Mouse (Mus musculus): ENCODE results near the gene Ppp1r7. TPM values are rescaled to one million over a fixed set of nuclear protein-coding genes. Genes with fewer than 3 reads are reported as not detected.

The Ppp1r7 gene
- polyA plus RNA-seq, 1 experiment from 2014 or later = 57.8 TPM

- Histone ChIP-seq H3K4me2 (ENCODE audit: low read length) (no peak overlapping the region), H3K9me3 (ENCODE audit: control insufficient read depth, low read length) (no peaks in the 10 kb centered on the region), H3K4me1 (replicated peaks; ENCODE audit: control insufficient read depth, insufficient read depth, low read length) (no peaks in the 10 kb centered on the region), H3K4me3 (ENCODE audit: low read depth, low read length) (no peak overlapping the region), H3K27me3 (replicated peaks; ENCODE audit: control insufficient read depth, insufficient read depth, low read length) (no peaks in the 10 kb centered on the region), H3K9ac (ENCODE audit: low read length) (no peak overlapping the region), H3K36me3 (ENCODE audit: control insufficient read depth, insufficient read depth, low read length) (no peaks in the 10 kb centered on the region), H3K27ac (ENCODE audit: low read depth) (no peak overlapping the region)
- WGBS = 44% methylated on average over 2 of the region's 2 CpGs
- no peak for DNase-seq (ENCODE audit: low spot score)
- peak; percentile 58; the same call in 1 of the 2 replicates for ATAC-seq (replicated peaks; ENCODE audit: low FRiP score, low TSS enrichment, low read depth)
Measured at GRCm38 (mm10) chr1:93387198-93387597, 44.5 kb downstream of the Ppp1r7 start.

- no peaks in the 10 kb centered on the region for H3K9me3 ChIP-seq (ENCODE audit: control insufficient read depth, low read length)
- H3K9ac ChIP-seq (ENCODE audit: low read length) = no peak overlapping the region
- ATAC-seq (replicated peaks; ENCODE audit: low FRiP score, low TSS enrichment, low read depth) (no peak), DNase-seq (ENCODE audit: low spot score) (no peak)
- no peak overlapping the region for H3K27ac ChIP-seq (ENCODE audit: low read depth)
- 77% methylated on average over 2 of the region's 2 CpGs for WGBS
- H3K27me3 ChIP-seq (replicated peaks; ENCODE audit: control insufficient read depth, insufficient read depth, low read length) = no peaks in the 10 kb centered on the region
- no peak overlapping the region for H3K4me2 ChIP-seq (ENCODE audit: low read length)
- no peaks in the 10 kb centered on the region for H3K36me3 ChIP-seq (ENCODE audit: control insufficient read depth, insufficient read depth, low read length)
- no peaks in the 10 kb centered on the region for H3K4me1 ChIP-seq (replicated peaks; ENCODE audit: control insufficient read depth, insufficient read depth, low read length)
- H3K4me3 ChIP-seq (ENCODE audit: low read depth, low read length) = no peak overlapping the region
Measured at GRCm38 (mm10) chr1:93388906-93389305, 46.3 kb downstream of the Ppp1r7 start.

GRCm38 (mm10) chr1:93401191-93402052, 58.8 kb downstream of the Ppp1r7 start:
- Histone ChIP-seq H3K36me3 (ENCODE audit: control insufficient read depth, insufficient read depth, low read length) (peaks cover 14% of the 10 kb centered on the region), H3K9ac (ENCODE audit: low read length) (peak overlapping the region; percentile 23; the same call in 1 of the 2 replicates), H3K4me3 (ENCODE audit: low read depth, low read length) (peak overlapping the region; percentile 24), H3K9me3 (ENCODE audit: control insufficient read depth, low read length) (no peaks in the 10 kb centered on the region), H3K27ac (ENCODE audit: low read depth) (no peak overlapping the region), H3K4me1 (replicated peaks; ENCODE audit: control insufficient read depth, insufficient read depth, low read length) (0 out of 2 replicates have a peak, but pooled peaks cover 4% of the 10 kb centered on the region), H3K4me2 (ENCODE audit: low read length) (peak overlapping the region; percentile 52), H3K27me3 (replicated peaks; ENCODE audit: control insufficient read depth, insufficient read depth, low read length) (no peaks in the 10 kb centered on the region)
- DNase-seq (ENCODE audit: low spot score) (peak; percentile 54), ATAC-seq (replicated peaks; ENCODE audit: low FRiP score, low TSS enrichment, low read depth) (peak; percentile 41; the same call in 1 of the 2 replicates)
- WGBS = 17% methylated on average over 37 of the region's 38 CpGs

- no peak overlapping the region for H3K4me3 ChIP-seq (ENCODE audit: low read depth, low read length)
- H3K9ac ChIP-seq (ENCODE audit: low read length) = no peak overlapping the region
- WGBS = 74% methylated on average over 4 of the region's 4 CpGs
- no peak for DNase-seq (ENCODE audit: low spot score)
- no peak overlapping the region for H3K4me2 ChIP-seq (ENCODE audit: low read length)
- peaks cover 34% of the 10 kb centered on the region for H3K36me3 ChIP-seq (ENCODE audit: control insufficient read depth, insufficient read depth, low read length)
- H3K9me3 ChIP-seq (ENCODE audit: control insufficient read depth, low read length) = no peaks in the 10 kb centered on the region
- no peaks in the 10 kb centered on the region for H3K27me3 ChIP-seq (replicated peaks; ENCODE audit: control insufficient read depth, insufficient read depth, low read length)
- 0 out of 2 replicates have a peak, but pooled peaks cover 4% of the 10 kb centered on the region for H3K4me1 ChIP-seq (replicated peaks; ENCODE audit: control insufficient read depth, insufficient read depth, low read length)
- ATAC-seq (replicated peaks; ENCODE audit: low FRiP score, low TSS enrichment, low read depth) = no peak
- no peak overlapping the region for H3K27ac ChIP-seq (ENCODE audit: low read depth)
Measured at GRCm38 (mm10) chr1:93403403-93403802, 60.7 kb downstream of the Ppp1r7 start.

Small RNA genes lying within 50 kb of the gene (microRNA-seq; reads per million reads assigned to microRNA genes)
- gene Mir6345 (not detected), gene Mir6902 (0.51 reads per million)

Other genes starting within 250 kb of the Ppp1r7 start
- 15.8 and 16.7 TPM in 2 replicates for gene Kif1a, start 240.9 kb upstream of the Ppp1r7 start, polyA plus RNA-seq (2014; fragmentation: Nextera tagmentation; extraction: Ambion mirVana)
- not detected in 2 replicates for gene Agxt, start 207.6 kb upstream of the Ppp1r7 start, polyA plus RNA-seq (2014; fragmentation: Nextera tagmentation; extraction: Ambion mirVana)
- 3.2 and 3.9 TPM in 2 replicates for gene 2310007B03Rik, start 181.9 kb upstream of the Ppp1r7 start, polyA plus RNA-seq (2014; fragmentation: Nextera tagmentation; extraction: Ambion mirVana)
- gene Crocc2, start 174.1 kb upstream of the Ppp1r7 start, polyA plus RNA-seq (2014; fragmentation: Nextera tagmentation; extraction: Ambion mirVana) = 0.04 and 0.16 TPM in 2 replicates
- gene Sned1, start 107.0 kb upstream of the Ppp1r7 start, polyA plus RNA-seq (2014; fragmentation: Nextera tagmentation; extraction: Ambion mirVana) = 4.9 and 5.3 TPM in 2 replicates
- gene Mterf4, start 36.9 kb upstream of the Ppp1r7 start, polyA plus RNA-seq (2014; fragmentation: Nextera tagmentation; extraction: Ambion mirVana) = 25.4 and 32.6 TPM in 2 replicates
- gene Pask, start 628 bp downstream of the Ppp1r7 start, polyA plus RNA-seq (2014; fragmentation: Nextera tagmentation; extraction: Ambion mirVana) = 13.2 and 15.4 TPM in 2 replicates
- gene Ano7, start 31.1 kb downstream of the Ppp1r7 start, polyA plus RNA-seq (2014; fragmentation: Nextera tagmentation; extraction: Ambion mirVana) = 0.87 and 0.92 TPM in 2 replicates
- gene Hdlbp, start 136.0 kb downstream of the Ppp1r7 start, polyA plus RNA-seq (2014; fragmentation: Nextera tagmentation; extraction: Ambion mirVana) = 124 and 142 TPM in 2 replicates
- gene Farp2, start 169.2 kb downstream of the Ppp1r7 start, polyA plus RNA-seq (2014; fragmentation: Nextera tagmentation; extraction: Ambion mirVana) = 6.6 and 7.2 TPM in 2 replicates